Mouse (Mus musculus): ENCODE measurements around the gene A930018P22Rik. TPM values are rescaled to one million over a fixed set of nuclear protein-coding genes. Genes with fewer than 3 reads are reported as not detected.

Gene A930018P22Rik
- total and polyA plus RNA-seq, 3 experiments, result not detected

GRCm38 (mm10) chr2:104135920-104136319, 13.4 kb downstream of the A930018P22Rik start:
- Histone ChIP-seq H3K9me3 (replicated peaks) (peaks cover 4% of the 10 kb centered on the region; the same call in 1 of the 2 replicates), H3K36me3 (replicated peaks) (no peaks in the 10 kb centered on the region), H3K4me1 (ENCODE audit: insufficient read depth, low read depth, low read length) (peaks cover 39% of the 10 kb centered on the region), H3K27me3 (ENCODE audit: insufficient read depth, low read length) (peaks cover 36% of the 10 kb centered on the region), H3K4me3 (ENCODE audit: low read depth, low read length) (no peak overlapping the region)
- ATAC-seq (ENCODE audit: extremely low read depth, insufficient number of reproducible peaks, low FRiP score, poor library complexity, severe bottlenecking) (no peak), DNase-seq (ENCODE audit: low spot score) (no peak)
- TF ChIP-seq CTCF (IDR thresholded peaks at IDR 0.05; ENCODE audit: low read depth, low read length) (no peak), TAL1 (conservative IDR thresholded peaks at IDR 0.05; ENCODE audit: low read depth, low read length) (no peak), POLR2AphosphoS5 (IDR thresholded peaks at IDR 0.05; ENCODE audit: insufficient replicate concordance, low read depth, low read length) (no peak), GATA2 (IDR thresholded peaks at IDR 0.05; ENCODE audit: borderline replicate concordance, low read depth, low read length) (no peak), GATA1 (IDR thresholded peaks at IDR 0.05; ENCODE audit: borderline replicate concordance, low read length) (no peak)

- Histone ChIP-seq H3K36me3 (replicated peaks) (no peaks in the 10 kb centered on the region), H3K9me3 (replicated peaks) (peaks cover 4% of the 10 kb centered on the region; the same call in 1 of the 2 replicates), H3K4me3 (ENCODE audit: low read depth, low read length) (no peak overlapping the region), H3K27me3 (ENCODE audit: insufficient read depth, low read length) (peaks cover 5% of the 10 kb centered on the region), H3K4me1 (ENCODE audit: insufficient read depth, low read depth, low read length) (peaks cover 17% of the 10 kb centered on the region)
- ATAC-seq (ENCODE audit: extremely low read depth, insufficient number of reproducible peaks, low FRiP score, poor library complexity, severe bottlenecking) (no peak), DNase-seq (ENCODE audit: low spot score) (no peak)
- no peak for TF ChIP-seq CTCF (IDR thresholded peaks at IDR 0.05; ENCODE audit: low read depth, low read length)
- no peak for TF ChIP-seq TAL1 (conservative IDR thresholded peaks at IDR 0.05; ENCODE audit: low read depth, low read length)
- TF ChIP-seq GATA2 (IDR thresholded peaks at IDR 0.05; ENCODE audit: borderline replicate concordance, low read depth, low read length), result no peak
- no peak for TF ChIP-seq GATA1 (IDR thresholded peaks at IDR 0.05; ENCODE audit: borderline replicate concordance, low read length)
- TF ChIP-seq POLR2AphosphoS5 (IDR thresholded peaks at IDR 0.05; ENCODE audit: insufficient replicate concordance, low read depth, low read length), result no peak
These were observed 19.6 kb downstream of the A930018P22Rik start for GRCm38 (mm10) chr2:104142140-104142539.

- H3K27me3 ChIP-seq (ENCODE audit: insufficient read depth, low read length), result peaks cover 15% of the 10 kb centered on the region
- TF ChIP-seq GATA2 (IDR thresholded peaks at IDR 0.05; ENCODE audit: borderline replicate concordance, low read depth, low read length) (no peak), GATA1 (IDR thresholded peaks at IDR 0.05; ENCODE audit: borderline replicate concordance, low read length) (no peak)
- no peak for ATAC-seq (ENCODE audit: extremely low read depth, insufficient number of reproducible peaks, low FRiP score, poor library complexity, severe bottlenecking)
- no peak for DNase-seq (ENCODE audit: low spot score)
- peaks cover 17% of the 10 kb centered on the region for H3K4me1 ChIP-seq (ENCODE audit: insufficient read depth, low read depth, low read length)
- no peaks in the 10 kb centered on the region for H3K36me3 ChIP-seq (replicated peaks)
- no peak overlapping the region for H3K4me3 ChIP-seq (ENCODE audit: low read depth, low read length)
- no peaks in the 10 kb centered on the region for H3K9me3 ChIP-seq (replicated peaks)
These were observed 21.4 kb downstream of the A930018P22Rik start for GRCm38 (mm10) chr2:104144004-104144403.

- TF ChIP-seq GATA2 (IDR thresholded peaks at IDR 0.05; ENCODE audit: borderline replicate concordance, low read depth, low read length) (no peak), POLR2AphosphoS5 (IDR thresholded peaks at IDR 0.05; ENCODE audit: insufficient replicate concordance, low read depth, low read length) (no peak), GATA1 (IDR thresholded peaks at IDR 0.05; ENCODE audit: borderline replicate concordance, low read length) (no peak), TAL1 (conservative IDR thresholded peaks at IDR 0.05; ENCODE audit: low read depth, low read length) (no peak), CTCF (IDR thresholded peaks at IDR 0.05; ENCODE audit: low read depth, low read length) (no peak)
- Histone ChIP-seq H3K27me3 (ENCODE audit: insufficient read depth, low read length) (peaks cover 30% of the 10 kb centered on the region), H3K4me1 (ENCODE audit: insufficient read depth, low read depth, low read length) (peaks cover 17% of the 10 kb centered on the region), H3K36me3 (replicated peaks) (no peaks in the 10 kb centered on the region), H3K4me3 (ENCODE audit: low read depth, low read length) (no peak overlapping the region), H3K9me3 (replicated peaks) (no peaks in the 10 kb centered on the region)
- ATAC-seq (ENCODE audit: extremely low read depth, insufficient number of reproducible peaks, low FRiP score, poor library complexity, severe bottlenecking) (peak; percentile 88), DNase-seq (ENCODE audit: low spot score) (peak; percentile 50)
These were observed 23.4 kb downstream of the A930018P22Rik start for GRCm38 (mm10) chr2:104145983-104146382.

GRCm38 (mm10) chr2:104147910-104148561, 25.5 kb downstream of the A930018P22Rik start:
- ATAC-seq (ENCODE audit: extremely low read depth, insufficient number of reproducible peaks, low FRiP score, poor library complexity, severe bottlenecking), result no peak
- DNase-seq (ENCODE audit: low spot score), result no peak
- H3K9me3 ChIP-seq (replicated peaks), result no peaks in the 10 kb centered on the region

GRCm38 (mm10) chr2:104150608-104151397, 28.2 kb downstream of the A930018P22Rik start:
- peaks cover 10% of the 10 kb centered on the region for H3K4me1 ChIP-seq (ENCODE audit: insufficient read depth, low read depth, low read length)
- no peak for ATAC-seq (ENCODE audit: extremely low read depth, insufficient number of reproducible peaks, low FRiP score, poor library complexity, severe bottlenecking)
- no peak for DNase-seq (ENCODE audit: low spot score)
- H3K9me3 ChIP-seq (replicated peaks), result no peaks in the 10 kb centered on the region
- no peaks in the 10 kb centered on the region for H3K36me3 ChIP-seq (replicated peaks)
- peaks cover 58% of the 10 kb centered on the region for H3K27me3 ChIP-seq (ENCODE audit: insufficient read depth, low read length)
- TF ChIP-seq TAL1 (conservative IDR thresholded peaks at IDR 0.05; ENCODE audit: low read depth, low read length), result no peak
- no peak for TF ChIP-seq GATA1 (IDR thresholded peaks at IDR 0.05; ENCODE audit: borderline replicate concordance, low read length)
- no peak for TF ChIP-seq POLR2AphosphoS5 (IDR thresholded peaks at IDR 0.05; ENCODE audit: insufficient replicate concordance, low read depth, low read length)
- no peak for TF ChIP-seq GATA2 (IDR thresholded peaks at IDR 0.05; ENCODE audit: borderline replicate concordance, low read depth, low read length)
- TF ChIP-seq CTCF (IDR thresholded peaks at IDR 0.05; ENCODE audit: low read depth, low read length), result no peak
- no peak overlapping the region for H3K4me3 ChIP-seq (ENCODE audit: low read depth, low read length)

More at GRCm38 (mm10) chr2:104147910-104148561, 25.5 kb downstream of the A930018P22Rik start:
- Histone ChIP-seq H3K4me3 (ENCODE audit: low read depth, low read length) (no peak overlapping the region), H3K36me3 (replicated peaks) (no peaks in the 10 kb centered on the region), H3K4me1 (ENCODE audit: insufficient read depth, low read depth, low read length) (peaks cover 17% of the 10 kb centered on the region), H3K27me3 (ENCODE audit: insufficient read depth, low read length) (peaks cover 41% of the 10 kb centered on the region)
- TF ChIP-seq GATA1 (IDR thresholded peaks at IDR 0.05; ENCODE audit: borderline replicate concordance, low read length) (no peak), TAL1 (conservative IDR thresholded peaks at IDR 0.05; ENCODE audit: low read depth, low read length) (no peak), POLR2AphosphoS5 (IDR thresholded peaks at IDR 0.05; ENCODE audit: insufficient replicate concordance, low read depth, low read length) (no peak), CTCF (IDR thresholded peaks at IDR 0.05; ENCODE audit: low read depth, low read length) (no peak), GATA2 (IDR thresholded peaks at IDR 0.05; ENCODE audit: borderline replicate concordance, low read depth, low read length) (no peak)

All from G1E (cell line).